Mouse (Mus musculus) kidney, postnatal 0 days (tissue): Measurements from ENCODE around the gene Kdelc2. TPM values are rescaled to one million over a fixed set of nuclear protein-coding genes. Genes with fewer than 3 reads are reported as not detected.

Source experiments
- ATAC-seq: fragments of 200-750 bp; cut with Nextera tagmentation; replicated peaks from 2 replicates; pipeline ENCODE4 v1.8.0; 2017; ENCODE audit warnings: low read depth, moderate number of reproducible peaks, moderate TSS enrichment, moderate library complexity; ENCODE audit not compliant: low FRiP score
- DNase-seq: peaks from one replicate; pipeline ENCODE4 v3.0.0-alpha.2; 2016; ENCODE audit warnings: low spot score
- H3K27ac ChIP-seq: fragments of 300-500 bp; sonication (generic); 2 replicates; pipeline ENCODE4 v1.5.1; 2014; ENCODE audit warnings: mild to moderate bottlenecking
- H3K27me3 ChIP-seq: fragments of 300-500 bp; sonication (generic); 2 replicates; pipeline ENCODE4 v1.6.1; 2014; ENCODE audit warnings: low read length, mixed read lengths; ENCODE audit not compliant: insufficient read depth
- H3K36me3 ChIP-seq: fragments of 300-500 bp; sonication (generic); 2 replicates; pipeline ENCODE4 v1.6.1; 2014; ENCODE audit warnings: low read length, mixed read lengths; ENCODE audit not compliant: insufficient read depth
- H3K4me1 ChIP-seq: fragments of 300-500 bp; sonication (generic); replicated peaks from 2 replicates; pipeline ENCODE4 v1.6.1; 2014; ENCODE audit warnings: antibody characterized with exemption, low read length, mixed read lengths; ENCODE audit not compliant: insufficient read depth
- H3K4me2 ChIP-seq: fragments of 300-500 bp; sonication (generic); 2 replicates; pipeline ENCODE4 v1.6.1; 2014; ENCODE audit warnings: mild to moderate bottlenecking, low read length, moderate library complexity, mixed read lengths
- H3K4me3 ChIP-seq: fragments of 300-500 bp; sonication (generic); replicated peaks from 2 replicates; pipeline ENCODE4 v1.5.1; 2014; ENCODE audit warnings: low read depth, low read length
- H3K9ac ChIP-seq: fragments of 300-500 bp; sonication (generic); 2 replicates; pipeline ENCODE4 v1.6.1; 2014; ENCODE audit warnings: low read depth, low read length
- H3K9me3 ChIP-seq: fragments of 300-500 bp; sonication (generic); replicated peaks from 2 replicates; pipeline ENCODE4 v1.6.1; 2016; ENCODE audit warnings: low read length, inconsistent platforms, mixed read lengths
- CTCF ChIP-seq: IDR thresholded peaks from 2 replicates; pipeline ENCODE4 v1.5.1; 2016; ENCODE audit warnings: antibody characterized with exemption, low read depth, mild to moderate bottlenecking, moderate library complexity
- WGBS: fragments of 180-500 bp; shearing (Covaris S2); extraction: QIAGEN DNeasy Blood & Tissue Kit; methylation state at CpG from one replicate; pipeline ENCODE4 v1.1.7; 2014; 5-methylcytosine and 5-hydroxymethylcytosine counted together
- polyA plus RNA-seq: library from polyadenylated mRNA; unstranded; fragments of >200 nt; fragmentation: Nextera tagmentation; extraction: Ambion mirVana; gene quantifications from 2 replicates; pipeline ENCODE4 v1.2.1, GENCODE M21; 2015

Gene Kdelc2
- polyA plus RNA-seq, 1 experiment from 2014 or later = 28.6 TPM

DNA sequence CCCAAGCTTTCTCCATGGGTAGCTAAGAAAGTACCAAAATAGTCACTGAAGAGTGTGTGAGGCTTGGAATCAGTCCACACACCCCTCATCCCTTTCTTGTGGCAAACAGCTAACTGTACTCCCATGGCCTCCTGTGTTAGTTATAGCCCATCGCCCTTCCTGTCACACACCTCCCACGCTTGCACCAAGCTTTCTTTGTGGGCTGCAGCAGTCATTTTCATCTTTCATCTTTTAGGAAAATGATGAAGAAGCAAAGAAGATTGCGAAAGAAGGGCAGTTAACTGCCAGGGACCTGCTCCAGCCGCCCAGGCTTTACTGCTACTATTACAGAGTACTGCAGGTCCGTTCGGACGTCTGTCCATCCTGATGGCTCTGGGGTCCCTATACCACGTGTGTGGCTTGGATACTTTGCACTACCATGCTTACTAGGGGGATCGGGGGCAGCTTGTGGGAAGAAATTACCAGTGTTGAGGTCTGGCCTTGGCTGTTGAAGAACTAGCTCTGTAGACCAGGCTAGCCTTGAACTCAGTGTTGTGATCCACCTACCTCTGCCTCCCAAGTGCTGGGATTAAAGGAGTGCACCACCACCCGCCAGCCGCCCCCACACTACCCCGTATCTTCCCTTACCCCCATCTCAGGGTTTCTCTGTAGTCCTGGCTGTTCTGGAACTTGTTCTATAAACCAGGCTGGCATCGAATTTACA, 14.0 kb downstream of the Kdelc2 start:
- 0 out of 2 replicates have a peak, but pooled peaks cover 8% of the 10 kb centered on the region for H3K36me3 ChIP-seq
- ATAC-seq = no peak
- WGBS = 81% methylated on average over 13 of the region's 13 CpGs

DNA sequence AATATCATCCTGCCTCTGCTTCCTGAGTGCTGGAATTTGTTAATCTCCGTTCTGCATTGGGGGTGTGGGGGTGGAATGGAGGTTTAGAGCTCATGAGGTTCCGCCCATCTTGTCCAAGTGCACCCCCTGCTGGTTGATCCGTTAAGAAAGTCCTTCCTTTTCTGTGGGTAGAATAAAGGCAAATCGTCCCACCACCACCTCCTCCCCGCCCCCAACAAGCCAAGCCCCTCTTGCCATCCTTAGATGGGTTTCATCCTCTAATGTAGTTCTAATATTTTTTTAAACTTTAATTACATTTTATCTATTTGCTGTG, 14.5 kb downstream of the Kdelc2 start:
- Histone ChIP-seq H3K9ac (no peak overlapping the region), H3K4me3 (no peak overlapping the region), H3K4me2 (no peak overlapping the region), H3K36me3 (0 out of 2 replicates have a peak, but pooled peaks cover 8% of the 10 kb centered on the region), H3K27ac (no peak overlapping the region), H3K27me3 (no peaks in the 10 kb centered on the region), H3K4me1 (peaks cover 13% of the 10 kb centered on the region; the same call in 1 of the 2 replicates), H3K9me3 (no peaks in the 10 kb centered on the region)
- WGBS = 23% methylated on average over 5 of the region's 5 CpGs
- ATAC-seq (no peak), DNase-seq (peak; percentile 69)
- TF ChIP-seq CTCF = peak; percentile 79

More for the DNA sequence above, 14.0 kb downstream of the Kdelc2 start:
- Histone ChIP-seq H3K4me1 (peaks cover 9% of the 10 kb centered on the region; the same call in 1 of the 2 replicates), H3K9ac (no peak overlapping the region), H3K4me2 (no peak overlapping the region), H3K9me3 (no peaks in the 10 kb centered on the region), H3K27ac (no peak overlapping the region), H3K27me3 (no peaks in the 10 kb centered on the region), H3K4me3 (no peak overlapping the region)
- TF ChIP-seq CTCF = no peak
- no peak for DNase-seq

DNA sequence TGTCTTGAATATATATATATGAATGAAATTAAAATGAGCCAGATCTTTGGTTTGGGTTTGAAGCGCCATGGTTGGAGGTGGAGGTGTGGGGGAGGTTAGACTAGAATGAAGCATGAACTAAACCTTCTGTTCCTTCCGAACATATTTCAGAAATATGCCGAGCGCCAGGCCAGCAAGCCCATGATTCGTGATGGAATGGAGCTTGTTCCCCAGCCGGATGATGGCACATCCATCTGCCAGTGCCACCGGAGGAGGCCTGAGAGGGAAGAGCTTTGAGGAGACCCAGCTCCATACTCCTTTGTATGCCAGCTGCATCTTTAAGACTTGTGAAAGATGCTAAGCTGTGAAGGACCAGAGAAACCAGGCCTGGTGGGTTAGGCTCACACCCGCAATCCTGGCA, 15.7 kb downstream of the Kdelc2 start:
- Histone ChIP-seq H3K9me3 (no peaks in the 10 kb centered on the region), H3K27me3 (no peaks in the 10 kb centered on the region), H3K4me1 (peaks cover 13% of the 10 kb centered on the region; the same call in 1 of the 2 replicates), H3K4me3 (no peak overlapping the region), H3K4me2 (no peak overlapping the region), H3K9ac (no peak overlapping the region), H3K27ac (no peak overlapping the region), H3K36me3 (0 out of 2 replicates have a peak, but pooled peaks cover 8% of the 10 kb centered on the region)
- TF ChIP-seq CTCF = no peak
- no peak for ATAC-seq
- no peak for DNase-seq
- WGBS = 92% methylated on average over 8 of the region's 8 CpGs

- peak; percentile 40 for DNase-seq
- Histone ChIP-seq H3K9me3 (no peaks in the 10 kb centered on the region), H3K27me3 (no peaks in the 10 kb centered on the region), H3K4me3 (no peak overlapping the region), H3K4me2 (no peak overlapping the region), H3K36me3 (0 out of 2 replicates have a peak, but pooled peaks cover 8% of the 10 kb centered on the region), H3K9ac (no peak overlapping the region), H3K4me1 (peaks cover 13% of the 10 kb centered on the region; the same call in 1 of the 2 replicates), H3K27ac (no peak overlapping the region)
- no peak for TF ChIP-seq CTCF
- ATAC-seq = no peak
- 57% methylated on average over 4 of the region's 4 CpGs for WGBS
These were observed 16.9 kb downstream of the Kdelc2 start for GRCm38 (mm10) chr9:53400696-53401095.

DNA sequence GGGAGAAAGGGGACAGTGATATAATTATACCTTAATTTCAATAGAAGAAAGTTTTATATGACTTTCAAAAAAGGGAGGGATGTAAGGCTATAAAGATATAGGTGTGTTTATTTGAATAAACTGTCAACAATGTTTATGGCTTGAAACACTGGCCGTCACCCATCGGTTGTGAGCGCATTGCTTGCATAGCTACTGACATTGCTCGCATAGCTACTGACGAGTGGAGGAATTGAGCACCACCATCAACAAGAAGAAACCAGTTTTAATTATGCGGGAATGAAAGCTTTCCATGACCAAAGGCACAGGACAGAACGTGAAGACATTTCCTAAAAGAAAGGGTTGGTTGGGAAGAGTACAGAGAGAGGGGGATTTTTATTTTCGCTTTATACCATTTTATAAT, 17.3 kb downstream of the Kdelc2 start:
- H3K36me3 ChIP-seq = 0 out of 2 replicates have a peak, but pooled peaks cover 4% of the 10 kb centered on the region
- no peak overlapping the region for H3K4me2 ChIP-seq
- H3K4me1 ChIP-seq = peaks cover 13% of the 10 kb centered on the region; the same call in 1 of the 2 replicates
- TF ChIP-seq CTCF = no peak
- DNase-seq (no peak), ATAC-seq (no peak)
- H3K27me3 ChIP-seq = no peaks in the 10 kb centered on the region
- WGBS = 69% methylated on average over 8 of the region's 8 CpGs
- no peak overlapping the region for H3K4me3 ChIP-seq
- no peak overlapping the region for H3K27ac ChIP-seq
- H3K9ac ChIP-seq = no peak overlapping the region
- H3K9me3 ChIP-seq = no peaks in the 10 kb centered on the region

DNA sequence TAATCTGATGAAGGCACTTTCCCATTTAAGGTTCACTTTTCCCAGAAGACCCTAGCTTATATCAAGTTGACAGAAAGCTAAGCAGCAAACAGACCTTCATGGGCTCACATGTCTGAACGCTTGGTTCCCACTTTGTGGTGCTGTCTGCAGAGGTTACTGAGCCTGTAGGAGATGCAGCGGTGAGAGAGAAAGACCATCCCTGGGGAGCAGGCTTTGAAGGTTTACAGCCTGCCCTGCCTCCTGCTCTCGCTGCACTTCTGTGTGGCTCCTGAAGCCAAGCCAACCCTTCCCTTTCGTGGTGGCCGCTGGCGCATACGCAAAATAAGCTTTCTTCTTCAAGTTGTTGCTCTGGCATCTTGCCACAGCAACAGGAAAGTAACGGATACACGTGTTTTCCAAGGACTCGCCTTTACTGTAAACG, 18.5 kb downstream of the Kdelc2 start, which contains the start of gene 4930550C14Rik:
4930550C14Rik (plus strand) TSS at position 35 of the 421 bp plus-strand sequence.
- peak; percentile 71 for DNase-seq
- peaks cover 13% of the 10 kb centered on the region; the same call in 1 of the 2 replicates for H3K4me1 ChIP-seq

More for the DNA sequence above, 18.5 kb downstream of the Kdelc2 start, which contains the start of gene 4930550C14Rik:
- WGBS = 2% methylated on average over 11 of the region's 11 CpGs
- no peak for ATAC-seq
- no peaks in the 10 kb centered on the region for H3K9me3 ChIP-seq
- no peak within 1 kb of the TSS for H3K4me3 ChIP-seq
- peak within 1 kb of the TSS; percentile 25; the same call in 1 of the 2 replicates for H3K9ac ChIP-seq
- H3K36me3 ChIP-seq = no peaks in the 10 kb centered on the region
- H3K27me3 ChIP-seq = no peaks in the 10 kb centered on the region
- H3K27ac ChIP-seq = peak within 1 kb of the TSS; percentile 82
- H3K4me2 ChIP-seq = peak within 1 kb of the TSS; percentile 40
- TF ChIP-seq CTCF = no peak
